Mouse (Mus musculus): Measurements from ENCODE around the gene Cntnap2. TPM values are rescaled to one million over a fixed set of nuclear protein-coding genes. Genes with fewer than 3 reads are reported as not detected.
"Not testable (repeated sequence)": the region's sequence is repeated elsewhere in the genome, so short reads cannot be mapped to it uniquely, and the experiment has no call there.

The Cntnap2 gene
- polyA plus RNA-seq, 1 experiment from 2014 or later = 50.9 TPM

GRCm38 (mm10) chr6:46419827-46420226 lies 1360.7 kb downstream of the Cntnap2 start:
- Histone ChIP-seq H3K9me3 (no peaks in the 10 kb centered on the region), H3K4me2 (no peak overlapping the region), H3K27me3 (no peaks in the 10 kb centered on the region), H3K36me3 (no peaks in the 10 kb centered on the region), H3K9ac (no peak overlapping the region), H3K4me3 (no peak overlapping the region), H3K4me1 (replicated peaks) (no peaks in the 10 kb centered on the region), H3K27ac (replicated peaks) (no peak overlapping the region)
- ATAC-seq (ENCODE audit: low read depth) = no peak

- Histone ChIP-seq H3K27ac (replicated peaks) (no peak overlapping the region), H3K4me3 (no peak overlapping the region), H3K27me3 (no peaks in the 10 kb centered on the region), H3K9ac (no peak overlapping the region), H3K36me3 (no peaks in the 10 kb centered on the region), H3K4me2 (no peak overlapping the region), H3K4me1 (replicated peaks) (no peaks in the 10 kb centered on the region), H3K9me3 (no peaks in the 10 kb centered on the region)
- no peak for ATAC-seq (ENCODE audit: low read depth)
These were observed 1361.2 kb downstream of the Cntnap2 start for GRCm38 (mm10) chr6:46420349-46420748.

DNA sequence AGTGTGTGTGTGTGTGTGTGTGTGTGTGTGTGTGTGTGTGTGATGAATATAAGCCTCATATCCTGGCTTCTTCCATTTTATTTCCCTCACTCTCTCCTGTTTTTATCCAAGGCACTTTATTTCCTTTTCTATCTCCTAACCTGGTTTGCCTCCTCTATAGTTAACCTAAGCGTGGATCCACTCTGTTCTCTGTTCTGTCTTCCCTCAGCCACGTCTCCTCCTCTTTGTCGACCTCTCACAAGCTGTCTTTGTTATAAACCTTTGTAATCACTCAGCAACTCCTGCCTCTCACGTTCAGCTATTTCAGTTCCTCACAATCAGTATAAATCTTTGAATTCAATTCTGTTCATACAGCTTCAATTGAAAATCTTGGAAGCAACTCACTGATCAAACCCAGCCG lies 1369.1 kb downstream of the Cntnap2 start:
- no peaks in the 10 kb centered on the region for H3K4me1 ChIP-seq (replicated peaks)
- no peaks in the 10 kb centered on the region for H3K9me3 ChIP-seq
- no peaks in the 10 kb centered on the region for H3K36me3 ChIP-seq
- no peak overlapping the region for H3K4me3 ChIP-seq
- 45% methylated on average over 5 of the region's 5 CpGs for WGBS
- H3K4me2 ChIP-seq = no peak overlapping the region
- H3K27me3 ChIP-seq = no peaks in the 10 kb centered on the region
- ATAC-seq (ENCODE audit: low read depth) = no peak
- H3K27ac ChIP-seq (replicated peaks) = no peak overlapping the region
- no peak overlapping the region for H3K9ac ChIP-seq

GRCm38 (mm10) chr6:46450917-46451638 lies 1391.9 kb downstream of the Cntnap2 start:
- no peak overlapping the region for H3K4me3 ChIP-seq
- no peak overlapping the region for H3K9ac ChIP-seq
- no peaks in the 10 kb centered on the region for H3K27me3 ChIP-seq
- no peak overlapping the region for H3K27ac ChIP-seq (replicated peaks)
- ATAC-seq (ENCODE audit: low read depth) = peak; percentile 96
- H3K36me3 ChIP-seq = no peaks in the 10 kb centered on the region
- H3K4me2 ChIP-seq = no peak overlapping the region
- WGBS = 62% methylated on average over 2 of the region's 2 CpGs
- H3K9me3 ChIP-seq = no peaks in the 10 kb centered on the region
- H3K4me1 ChIP-seq (replicated peaks) = no peaks in the 10 kb centered on the region

DNA sequence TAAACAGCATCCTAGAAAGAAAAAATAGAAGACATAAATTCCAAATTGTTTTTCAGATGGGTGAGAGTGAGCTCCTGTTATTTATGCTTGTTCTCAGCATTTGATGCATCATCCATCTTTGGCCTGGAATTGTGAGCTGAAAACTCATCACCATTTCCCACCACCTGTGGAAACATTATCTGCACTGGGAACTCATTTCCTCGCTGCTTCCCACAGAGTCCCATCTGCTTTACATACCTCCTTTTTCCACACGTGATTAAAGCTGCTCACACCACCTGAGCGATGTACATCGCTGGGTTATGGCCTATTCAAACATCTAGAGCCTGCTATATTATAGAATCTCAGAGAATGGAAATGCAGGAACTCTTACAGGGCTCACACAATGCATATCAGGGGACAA lies 1413.5 kb downstream of the Cntnap2 start:
- H3K4me1 ChIP-seq (replicated peaks) = no peaks in the 10 kb centered on the region
- no peaks in the 10 kb centered on the region for H3K36me3 ChIP-seq
- no peaks in the 10 kb centered on the region for H3K9me3 ChIP-seq
- no peak for ATAC-seq (ENCODE audit: low read depth)
- H3K9ac ChIP-seq = no peak overlapping the region
- no peak overlapping the region for H3K4me3 ChIP-seq
- no peaks in the 10 kb centered on the region for H3K27me3 ChIP-seq
- H3K27ac ChIP-seq (replicated peaks) = no peak overlapping the region
- H3K4me2 ChIP-seq = no peak overlapping the region
- WGBS = 46% methylated on average over 4 of the region's 4 CpGs

DNA sequence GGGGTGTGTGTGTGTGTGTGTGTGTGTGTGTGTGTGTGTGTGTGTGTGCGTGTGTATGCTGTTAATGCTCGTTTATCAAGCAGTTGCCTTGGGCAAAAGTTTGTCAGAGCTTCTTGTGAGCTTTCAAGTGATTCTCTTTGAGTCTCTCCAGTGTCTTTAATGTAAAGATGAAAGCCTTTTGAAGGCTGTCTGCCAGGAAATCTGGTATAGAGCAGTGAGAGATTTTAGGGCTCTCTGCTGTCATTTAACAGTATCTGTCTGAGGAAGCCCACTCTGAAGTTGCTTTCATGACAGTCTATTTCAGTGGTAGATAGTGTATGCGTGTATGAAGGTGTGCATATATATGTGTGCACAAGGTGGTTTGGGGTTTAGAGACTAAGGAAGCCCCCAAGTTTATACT lies 1425.2 kb downstream of the Cntnap2 start:
- H3K9me3 ChIP-seq = no peaks in the 10 kb centered on the region
- H3K4me1 ChIP-seq (replicated peaks) = no peaks in the 10 kb centered on the region
- 84% methylated on average over 3 of the region's 3 CpGs for WGBS
- no peak overlapping the region for H3K27ac ChIP-seq (replicated peaks)
- ATAC-seq (ENCODE audit: low read depth) = no peak
- no peak overlapping the region for H3K4me2 ChIP-seq
- H3K9ac ChIP-seq = no peak overlapping the region
- H3K36me3 ChIP-seq = no peaks in the 10 kb centered on the region
- H3K27me3 ChIP-seq = no peaks in the 10 kb centered on the region
- no peak overlapping the region for H3K4me3 ChIP-seq

- Histone ChIP-seq H3K27ac (replicated peaks) (no peak overlapping the region), H3K9me3 (no peaks in the 10 kb centered on the region), H3K4me2 (no peak overlapping the region), H3K27me3 (no peaks in the 10 kb centered on the region), H3K36me3 (no peaks in the 10 kb centered on the region), H3K9ac (no peak overlapping the region), H3K4me1 (replicated peaks) (no peaks in the 10 kb centered on the region), H3K4me3 (no peak overlapping the region)
- ATAC-seq (ENCODE audit: low read depth) = no peak
- WGBS = 76% methylated on average over 1 of the region's 1 CpGs
These were observed 1443.6 kb downstream of the Cntnap2 start for GRCm38 (mm10) chr6:46502786-46503185.

- H3K27me3 ChIP-seq = no peaks in the 10 kb centered on the region
- H3K4me1 ChIP-seq (replicated peaks) = no peaks in the 10 kb centered on the region
- 78% methylated on average over 1 of the region's 1 CpGs for WGBS
- no peak for ATAC-seq (ENCODE audit: low read depth)
- H3K4me2 ChIP-seq = no peak overlapping the region
- H3K4me3 ChIP-seq = no peak overlapping the region
- H3K9ac ChIP-seq = no peak overlapping the region
- no peak overlapping the region for H3K27ac ChIP-seq (replicated peaks)
- no peaks in the 10 kb centered on the region for H3K36me3 ChIP-seq
- H3K9me3 ChIP-seq = no peaks in the 10 kb centered on the region
These were observed 1453.7 kb downstream of the Cntnap2 start for GRCm38 (mm10) chr6:46512841-46513240.

GRCm38 (mm10) chr6:46537586-46537985 lies 1478.4 kb downstream of the Cntnap2 start:
- H3K4me2 ChIP-seq; H3K36me3 ChIP-seq; H3K4me3 ChIP-seq; H3K27me3 ChIP-seq; H3K4me1 ChIP-seq (replicated peaks); H3K9ac ChIP-seq; H3K9me3 ChIP-seq; ATAC-seq (ENCODE audit: low read depth); H3K27ac ChIP-seq (replicated peaks): not testable (repeated sequence)
- 90% methylated on average over 2 of the region's 2 CpGs for WGBS

DNA sequence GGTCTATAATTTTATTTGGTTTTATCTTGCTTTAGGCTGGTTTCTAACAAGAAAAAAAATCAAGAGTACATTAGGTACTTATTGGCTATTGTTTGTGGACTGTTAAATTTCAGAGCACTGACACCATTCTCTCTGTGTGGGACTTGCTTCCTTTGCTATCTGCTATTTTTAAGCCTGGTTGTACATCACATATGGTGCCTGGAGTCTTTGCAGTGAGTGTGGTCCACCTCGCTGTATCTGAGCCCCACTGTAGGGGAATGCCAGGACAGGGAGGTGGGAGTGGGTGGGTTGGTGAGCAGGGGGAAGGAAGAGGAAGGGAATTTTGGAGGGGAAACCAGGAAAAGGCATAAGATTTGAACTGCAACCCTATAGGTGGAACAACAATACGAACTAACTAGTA lies 1504.3 kb downstream of the Cntnap2 start:
- H3K27me3 ChIP-seq = no peaks in the 10 kb centered on the region
- no peaks in the 10 kb centered on the region for H3K4me1 ChIP-seq (replicated peaks)
- H3K9me3 ChIP-seq = no peaks in the 10 kb centered on the region
- no peak overlapping the region for H3K27ac ChIP-seq (replicated peaks)
- 79% methylated on average over 2 of the region's 2 CpGs for WGBS
- no peaks in the 10 kb centered on the region for H3K36me3 ChIP-seq
- no peak for ATAC-seq (ENCODE audit: low read depth)
- H3K4me2 ChIP-seq = no peak overlapping the region
- no peak overlapping the region for H3K4me3 ChIP-seq
- no peak overlapping the region for H3K9ac ChIP-seq

GRCm38 (mm10) chr6:46575055-46575454 lies 1515.9 kb downstream of the Cntnap2 start:
- no peak overlapping the region for H3K27ac ChIP-seq (replicated peaks)
- no peak for ATAC-seq (ENCODE audit: low read depth)
- H3K9me3 ChIP-seq = no peaks in the 10 kb centered on the region
- no peak overlapping the region for H3K9ac ChIP-seq
- no peaks in the 10 kb centered on the region for H3K27me3 ChIP-seq
- H3K4me2 ChIP-seq = no peak overlapping the region
- H3K36me3 ChIP-seq = no peaks in the 10 kb centered on the region
- H3K4me3 ChIP-seq = no peak overlapping the region
- H3K4me1 ChIP-seq (replicated peaks) = 0 out of 2 replicates have a peak, but pooled peaks cover 4% of the 10 kb centered on the region
- WGBS = 67% methylated on average over 3 of the region's 3 CpGs

- no peak overlapping the region for H3K9ac ChIP-seq
- H3K9me3 ChIP-seq = no peaks in the 10 kb centered on the region
- H3K27ac ChIP-seq (replicated peaks) = peak overlapping the region; percentile 61
- ATAC-seq (ENCODE audit: low read depth) = 0 out of 2 replicates have a peak, but pooled peaks have one; percentile 36
- no peaks in the 10 kb centered on the region for H3K36me3 ChIP-seq
- no peaks in the 10 kb centered on the region for H3K27me3 ChIP-seq
- no peak overlapping the region for H3K4me2 ChIP-seq
- H3K4me3 ChIP-seq = no peak overlapping the region
- H3K4me1 ChIP-seq (replicated peaks) = peaks cover 13% of the 10 kb centered on the region
These were observed 1553.2 kb downstream of the Cntnap2 start for GRCm38 (mm10) chr6:46612365-46612764.

- Histone ChIP-seq H3K4me3 (no peak overlapping the region), H3K27ac (replicated peaks) (peak overlapping the region; percentile 61), H3K36me3 (no peaks in the 10 kb centered on the region), H3K9me3 (no peaks in the 10 kb centered on the region), H3K4me1 (replicated peaks) (peaks cover 13% of the 10 kb centered on the region), H3K9ac (no peak overlapping the region), H3K27me3 (no peaks in the 10 kb centered on the region), H3K4me2 (no peak overlapping the region)
- WGBS = 64% methylated on average over 3 of the region's 3 CpGs
- ATAC-seq (ENCODE audit: low read depth) = peak; percentile 88
These were observed 1553.7 kb downstream of the Cntnap2 start for GRCm38 (mm10) chr6:46612872-46613271.

Measured in neural tube, embryonic 13.5 days (tissue).